Mouse (Mus musculus) stomach, embryonic 16.5 days (tissue): ENCODE results near the gene Zbtb44. TPM values are rescaled to one million over a fixed set of nuclear protein-coding genes. Genes with fewer than 3 reads are reported as not detected.

Source experiments
- ATAC-seq: fragments of 200-750 bp; cut with Nextera tagmentation; 2 replicates; pipeline ENCODE4 v1.8.0; 2017; ENCODE audit warnings: moderate number of reproducible peaks, moderate TSS enrichment; ENCODE audit not compliant: insufficient read depth, low FRiP score
- H3K27ac ChIP-seq: fragments of 300-500 bp; sonication (generic); 2 replicates; pipeline ENCODE4 v1.5.1; 2014; ENCODE audit warnings: low read length
- H3K27me3 ChIP-seq: fragments of 300-500 bp; sonication (generic); 2 replicates; pipeline ENCODE4 v1.6.1; 2014; ENCODE audit warnings: low read length, control low read depth, mixed read lengths; ENCODE audit not compliant: control insufficient read depth, insufficient read depth
- H3K36me3 ChIP-seq: fragments of 300-500 bp; sonication (generic); 2 replicates; pipeline ENCODE4 v1.6.1; 2014; ENCODE audit warnings: low read length; ENCODE audit not compliant: control insufficient read depth, insufficient read depth
- H3K4me1 ChIP-seq: fragments of 300-500 bp; sonication (generic); 2 replicates; pipeline ENCODE4 v1.6.1; 2014; ENCODE audit warnings: low read length, control low read depth, mixed read lengths; ENCODE audit not compliant: control insufficient read depth, insufficient read depth
- H3K4me2 ChIP-seq: fragments of 300-500 bp; sonication (generic); 2 replicates; pipeline ENCODE4 v1.6.1; 2014; ENCODE audit warnings: low read depth, low read length, mixed read lengths
- H3K4me3 ChIP-seq: fragments of 300-500 bp; sonication (generic); replicated peaks from 2 replicates; pipeline ENCODE4 v1.5.1; 2014; ENCODE audit warnings: mild to moderate bottlenecking, low read length
- H3K9ac ChIP-seq: fragments of 300-500 bp; sonication (generic); 2 replicates; pipeline ENCODE4 v1.6.1; 2014; ENCODE audit warnings: low read length
- H3K9me3 ChIP-seq: fragments of 300-500 bp; sonication (generic); replicated peaks from 2 replicates; pipeline ENCODE4 v1.6.1; 2016; ENCODE audit warnings: low read length, control low read depth; ENCODE audit not compliant: control insufficient read depth
- WGBS: fragments of 180-500 bp; shearing (Covaris S2); extraction: QIAGEN DNeasy Blood & Tissue Kit; methylation state at CpG from one replicate; pipeline ENCODE4 v1.1.7; 2014; 5-methylcytosine and 5-hydroxymethylcytosine counted together
- polyA plus RNA-seq: library from polyadenylated mRNA; unstranded; fragments of >200 nt; fragmentation: Nextera tagmentation; extraction: Ambion mirVana; gene quantifications from 2 replicates; pipeline ENCODE4 v1.2.1, GENCODE M21; 2015

Gene Zbtb44
- polyA plus RNA-seq, result 4.8 and 5.8 TPM in 2 replicates

DNA sequence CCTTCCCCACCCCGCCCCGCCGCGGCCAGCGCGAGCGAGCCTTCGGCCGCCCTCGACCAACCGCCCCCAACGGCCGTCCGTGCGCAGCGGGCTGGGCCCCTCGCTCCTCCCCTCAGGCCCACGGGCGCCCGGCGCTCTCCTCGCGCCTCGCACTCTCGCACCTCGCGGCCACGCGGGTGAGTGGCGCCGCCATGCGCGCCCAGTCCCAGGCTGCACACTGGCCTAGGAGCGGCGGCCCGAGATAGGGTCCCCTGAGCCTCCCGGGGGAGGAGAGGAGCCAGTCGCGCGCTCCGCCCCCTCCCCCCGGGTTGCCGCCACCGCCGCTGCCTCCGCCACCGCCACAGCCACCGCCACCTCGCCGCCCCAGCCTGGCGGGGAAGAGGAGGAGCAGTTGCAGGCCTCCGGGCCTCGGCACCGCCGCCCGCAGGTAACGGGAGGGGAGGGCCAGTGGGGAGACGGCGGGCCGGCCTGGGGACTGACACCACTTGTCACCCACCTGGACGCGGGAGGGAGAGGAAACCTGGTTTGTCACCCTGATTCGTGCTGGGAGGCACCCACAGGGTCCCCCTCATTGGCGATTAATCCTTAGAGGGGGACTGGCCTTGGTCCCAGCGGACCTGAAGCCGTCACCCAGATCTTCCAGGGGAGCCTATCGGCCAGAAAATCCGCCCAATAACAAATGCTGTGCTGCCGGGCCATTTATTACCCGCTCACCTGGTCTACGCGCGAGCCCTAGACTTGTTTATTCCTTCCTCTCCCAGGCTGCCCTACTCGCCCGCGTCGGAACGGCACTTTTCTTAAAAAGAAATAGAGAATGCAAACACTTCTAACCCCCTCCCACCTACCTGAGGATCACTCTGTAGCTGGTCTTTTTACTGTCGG is at the start of gene Zbtb44:
TSS of gene Zbtb44 (plus strand) at position 113 of the 882 bp plus-strand sequence.
- under 1% methylated on average over 61 of the region's 79 CpGs for WGBS
- Histone ChIP-seq H3K36me3 (no peaks in the 10 kb centered on the region), H3K27me3 (no peaks in the 10 kb centered on the region)

GRCm38 (mm10) chr9:30985782-30986181 is 44.7 kb upstream of the Zbtb44 start:
- no peaks in the 10 kb centered on the region for H3K36me3 ChIP-seq
- no peak overlapping the region for H3K4me3 ChIP-seq
- 51% methylated on average over 6 of the region's 6 CpGs for WGBS
- no peak overlapping the region for H3K4me2 ChIP-seq
- peak; percentile 62 for ATAC-seq
- H3K27me3 ChIP-seq, result no peaks in the 10 kb centered on the region
- peak overlapping the region; percentile 52 for H3K27ac ChIP-seq
- no peaks in the 10 kb centered on the region for H3K4me1 ChIP-seq
- H3K9ac ChIP-seq, result no peak overlapping the region
- H3K9me3 ChIP-seq, result no peaks in the 10 kb centered on the region

More for the DNA sequence above, at the start of gene Zbtb44:
- peak; percentile 88 for ATAC-seq
- H3K4me3 ChIP-seq, result peak within 1 kb of the TSS; percentile 91
- peak within 1 kb of the TSS; percentile 97 for H3K9ac ChIP-seq
- no peaks in the 10 kb centered on the region for H3K9me3 ChIP-seq
- H3K27ac ChIP-seq, result peak within 1 kb of the TSS; percentile 97
- peaks cover 12% of the 10 kb centered on the region for H3K4me1 ChIP-seq
- H3K4me2 ChIP-seq, result peak within 1 kb of the TSS; percentile 87

GRCm38 (mm10) chr9:30993106-30993505 is 37.3 kb upstream of the Zbtb44 start:
- H3K27ac ChIP-seq, result no peak overlapping the region
- no peak overlapping the region for H3K9ac ChIP-seq
- 83% methylated on average over 5 of the region's 5 CpGs for WGBS
- H3K9me3 ChIP-seq, result no peaks in the 10 kb centered on the region
- no peak overlapping the region for H3K4me3 ChIP-seq
- ATAC-seq, result no peak
- H3K4me1 ChIP-seq, result 0 out of 2 replicates have a peak, but pooled peaks cover 2% of the 10 kb centered on the region
- H3K4me2 ChIP-seq, result no peak overlapping the region
- no peaks in the 10 kb centered on the region for H3K36me3 ChIP-seq
- H3K27me3 ChIP-seq, result no peaks in the 10 kb centered on the region

DNA sequence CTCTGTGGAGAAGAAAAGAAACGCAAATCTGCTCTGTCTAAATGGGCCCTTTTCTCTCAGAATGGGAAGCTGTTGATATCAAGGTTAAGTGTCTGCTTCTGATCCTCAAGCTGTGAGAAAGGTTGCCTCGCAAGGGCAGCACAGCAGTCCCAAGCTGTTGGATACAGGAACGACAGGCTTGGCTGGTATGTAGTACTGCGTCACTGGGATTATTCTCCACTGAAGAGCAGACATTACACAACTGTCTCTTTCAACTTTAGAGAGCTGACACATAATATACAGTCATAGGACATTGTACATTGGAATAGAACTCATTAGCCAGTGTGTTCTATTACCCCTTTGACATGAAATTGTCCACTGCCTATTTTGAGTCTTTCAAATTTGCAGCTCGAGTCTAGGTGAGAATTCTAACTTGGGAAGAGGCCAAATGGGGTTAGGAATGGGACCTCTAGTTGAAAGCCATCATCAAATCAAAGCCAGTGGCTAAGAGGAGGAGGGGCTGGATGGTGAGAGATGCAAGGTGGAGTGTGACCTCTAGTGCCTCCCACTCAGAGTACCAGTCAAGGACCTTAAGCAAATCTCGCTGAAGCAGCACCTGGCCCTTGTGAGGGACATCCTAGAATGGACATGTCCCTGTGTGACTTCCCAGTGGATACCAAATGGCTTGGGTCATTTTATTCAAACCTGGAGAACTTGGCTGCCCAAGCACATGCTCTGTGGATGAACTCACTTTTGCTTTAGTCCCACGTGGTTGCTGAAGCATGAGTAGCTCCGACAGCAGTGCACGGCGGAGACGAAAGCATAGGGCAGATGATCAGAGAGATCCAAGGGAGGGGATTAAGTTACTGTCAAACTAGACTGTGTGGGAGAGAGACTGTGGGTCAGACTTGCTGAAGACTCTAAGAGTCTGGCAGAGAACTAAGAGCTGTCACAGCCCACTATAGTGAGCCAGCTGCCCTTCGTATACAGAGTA is 33.6 kb upstream of the Zbtb44 start:
- Histone ChIP-seq H3K9me3 (no peaks in the 10 kb centered on the region), H3K27ac (no peak overlapping the region), H3K36me3 (no peaks in the 10 kb centered on the region), H3K4me1 (0 out of 2 replicates have a peak, but pooled peaks cover 2% of the 10 kb centered on the region), H3K9ac (no peak overlapping the region), H3K4me2 (no peak overlapping the region), H3K27me3 (no peaks in the 10 kb centered on the region), H3K4me3 (no peak overlapping the region)
- peak; percentile 79 for ATAC-seq
- 55% methylated on average over 12 of the region's 12 CpGs for WGBS

DNA sequence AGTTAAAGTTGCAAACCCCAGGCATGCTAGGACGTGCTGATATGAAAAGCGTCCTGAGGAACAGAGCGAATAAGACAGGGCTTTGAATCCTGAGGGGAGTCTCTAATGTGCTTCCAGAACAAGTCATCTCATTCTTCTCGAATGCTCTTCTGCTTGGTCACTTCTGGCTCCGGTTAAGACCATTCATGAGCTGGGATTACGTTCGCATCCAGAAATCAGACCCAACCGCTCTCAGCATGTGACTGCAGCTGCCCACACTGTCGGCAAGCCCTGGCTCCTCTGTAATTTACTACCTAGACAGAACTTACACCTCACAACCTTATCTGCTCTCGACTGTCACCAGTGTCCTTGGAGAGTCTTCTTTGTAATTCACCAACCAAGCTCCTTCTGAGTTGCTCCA is 29.8 kb upstream of the Zbtb44 start:
- no peak overlapping the region for H3K27ac ChIP-seq
- ATAC-seq, result no peak
- no peak overlapping the region for H3K4me2 ChIP-seq
- 71% methylated on average over 10 of the region's 10 CpGs for WGBS
- H3K36me3 ChIP-seq, result no peaks in the 10 kb centered on the region
- no peaks in the 10 kb centered on the region for H3K9me3 ChIP-seq
- H3K4me1 ChIP-seq, result 0 out of 2 replicates have a peak, but pooled peaks cover 2% of the 10 kb centered on the region
- H3K4me3 ChIP-seq, result no peak overlapping the region
- no peak overlapping the region for H3K9ac ChIP-seq
- H3K27me3 ChIP-seq, result no peaks in the 10 kb centered on the region

GRCm38 (mm10) chr9:31002528-31002927 is 27.9 kb upstream of the Zbtb44 start:
- no peaks in the 10 kb centered on the region for H3K36me3 ChIP-seq
- H3K4me2 ChIP-seq, result no peak overlapping the region
- no peak overlapping the region for H3K4me3 ChIP-seq
- no peak for ATAC-seq
- H3K9ac ChIP-seq, result no peak overlapping the region
- H3K4me1 ChIP-seq, result no peaks in the 10 kb centered on the region
- H3K27ac ChIP-seq, result no peak overlapping the region
- no peaks in the 10 kb centered on the region for H3K9me3 ChIP-seq
- WGBS, result 85% methylated on average over 4 of the region's 4 CpGs
- H3K27me3 ChIP-seq, result no peaks in the 10 kb centered on the region

DNA sequence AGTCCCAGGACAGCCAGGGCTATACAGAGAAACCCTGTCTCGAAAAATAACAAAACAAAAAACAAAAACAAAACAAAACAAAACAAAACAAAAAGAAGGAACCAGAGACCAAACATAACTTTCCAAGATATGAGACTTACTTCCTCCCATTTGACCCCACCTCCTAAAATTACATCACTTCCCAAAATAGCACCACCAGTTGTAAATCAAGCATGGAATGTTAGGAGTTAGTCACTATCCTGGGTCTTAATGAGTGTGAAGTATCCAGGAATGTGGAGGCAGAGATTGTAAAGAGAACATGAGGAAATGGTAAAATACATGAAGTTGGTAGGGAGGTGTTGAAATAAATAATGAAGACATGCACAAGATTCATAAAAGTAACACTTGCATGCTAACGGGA is 21.1 kb upstream of the Zbtb44 start:
- ATAC-seq, result no peak
- H3K9ac ChIP-seq, result no peak overlapping the region
- no peak overlapping the region for H3K4me3 ChIP-seq
- no peak overlapping the region for H3K4me2 ChIP-seq
- no peak overlapping the region for H3K27ac ChIP-seq
- WGBS, result 85% methylated on average over 2 of the region's 2 CpGs
- no peaks in the 10 kb centered on the region for H3K9me3 ChIP-seq
- H3K36me3 ChIP-seq, result no peaks in the 10 kb centered on the region
- no peaks in the 10 kb centered on the region for H3K4me1 ChIP-seq
- H3K27me3 ChIP-seq, result no peaks in the 10 kb centered on the region

DNA sequence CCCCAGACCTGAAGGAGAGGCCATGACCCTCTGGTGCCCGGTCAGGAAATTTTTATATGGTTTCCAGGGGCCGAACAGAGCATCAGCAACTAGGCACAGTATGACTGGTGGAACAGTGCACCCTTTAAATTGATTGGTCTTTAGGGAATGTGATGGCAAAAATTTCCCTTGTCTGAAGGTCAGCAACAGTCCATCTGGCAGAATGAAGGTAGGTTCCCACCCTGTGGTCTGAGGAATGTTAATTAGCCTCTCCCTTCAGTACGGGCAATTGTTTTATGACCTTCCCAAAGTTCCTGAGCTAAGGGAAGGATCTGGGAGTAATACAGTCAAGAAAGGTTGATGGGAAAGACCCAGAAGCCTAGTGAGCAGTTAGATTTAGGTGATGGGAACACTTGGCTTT is 20.4 kb upstream of the Zbtb44 start:
- Histone ChIP-seq H3K4me1 (no peaks in the 10 kb centered on the region), H3K9me3 (no peaks in the 10 kb centered on the region), H3K4me2 (no peak overlapping the region), H3K9ac (no peak overlapping the region), H3K27ac (no peak overlapping the region), H3K4me3 (no peak overlapping the region), H3K27me3 (no peaks in the 10 kb centered on the region), H3K36me3 (no peaks in the 10 kb centered on the region)
- ATAC-seq, result no peak
- 68% methylated on average over 3 of the region's 3 CpGs for whole genome bisulfite sequencing

GRCm38 (mm10) chr9:31010749-31011148 is 19.7 kb upstream of the Zbtb44 start:
- H3K4me1 ChIP-seq, result no peaks in the 10 kb centered on the region
- no peak for ATAC-seq
- no peaks in the 10 kb centered on the region for H3K36me3 ChIP-seq
- H3K27ac ChIP-seq, result no peak overlapping the region
- H3K27me3 ChIP-seq, result no peaks in the 10 kb centered on the region
- H3K4me3 ChIP-seq, result no peak overlapping the region
- no peak overlapping the region for H3K9ac ChIP-seq
- no peaks in the 10 kb centered on the region for H3K9me3 ChIP-seq
- WGBS, result 37% methylated on average over 3 of the region's 3 CpGs
- H3K4me2 ChIP-seq, result no peak overlapping the region
